Mouse (Mus musculus) megakaryocyte, adult 5-6 weeks (primary cell): ENCODE data around the gene Itga3. TPM values are rescaled to one million over a fixed set of nuclear protein-coding genes. Genes with fewer than 3 reads are reported as not detected.

Experiments
- ATAC-seq: 2 replicates; pipeline ENCODE4 v1.8.0; 2016; ENCODE audit warnings: mild to moderate bottlenecking, inconsistent platforms; ENCODE audit not compliant: poor library complexity, severe bottlenecking
- total RNA-seq, 2 experiments: library from RNA; stranded (forward) in 1 of 2; stranded (reverse) in 1 of 2; fragments of 153-499, 151-499 nt in 1 of 2; fragments of 221-1000, 200-1000 nt in 1 of 2; gene quantifications; 2 replicates each; pipeline versions ENCODE4 v1.2.3 to v1.2.4; 2015 to 2017

Gene Itga3
- total RNA-seq, 2 experiments from 2014 or later: 0.09 TPM; not detected in 1

- ATAC-seq: peak; percentile 86
These were observed 69.9 kb downstream of the Itga3 start for GRCm38 (mm10) chr11:95006525-95007219.

GRCm38 (mm10) chr11:95006038-95006437, 70.6 kb downstream of the Itga3 start:
- ATAC-seq: no peak

- no peak for ATAC-seq
These were observed 71.7 kb downstream of the Itga3 start for GRCm38 (mm10) chr11:95004937-95005198.

- ATAC-seq: no peak
These were observed 72.3 kb downstream of the Itga3 start for GRCm38 (mm10) chr11:95004136-95004936.

- ATAC-seq: no peak
These were observed 73.9 kb downstream of the Itga3 start for GRCm38 (mm10) chr11:95002705-95003104.

GRCm38 (mm10) chr11:95001584-95002347, 74.8 kb downstream of the Itga3 start:
- no peak for ATAC-seq

- ATAC-seq: peak; percentile 76
These were observed 75.5 kb downstream of the Itga3 start for GRCm38 (mm10) chr11:95001058-95001457.

GRCm38 (mm10) chr11:95000548-95000947, 76.1 kb downstream of the Itga3 start:
- peak; percentile 49 for ATAC-seq

GRCm38 (mm10) chr11:95000128-95000527, 76.5 kb downstream of the Itga3 start:
- ATAC-seq: no peak

- no peak for ATAC-seq
These were observed 78.5 kb downstream of the Itga3 start for GRCm38 (mm10) chr11:94998041-94998531.

- ATAC-seq: no peak
These were observed 79.0 kb downstream of the Itga3 start for GRCm38 (mm10) chr11:94997596-94997995.

GRCm38 (mm10) chr11:94996984-94997383, 79.6 kb downstream of the Itga3 start:
- ATAC-seq: no peak

- ATAC-seq: no peak
These were observed 80.5 kb downstream of the Itga3 start for GRCm38 (mm10) chr11:94996101-94996500.

- ATAC-seq: no peak
These were observed 81.4 kb downstream of the Itga3 start for GRCm38 (mm10) chr11:94994947-94995772.

Other genes with a start within 250 kb of the Itga3 start
- 0.36 and 0.42 TPM in 2 replicates for gene Col1a1, start 140.6 kb downstream of the Itga3 start, total RNA-seq (2015)
- gene Col1a1, start 140.6 kb downstream of the Itga3 start, total RNA-seq (2017): 0.49 and 4.8 TPM in 2 replicates
- gene Hils1, start 109.2 kb downstream of the Itga3 start, total RNA-seq (2015): not detected in 2 replicates
- gene Hils1, start 109.2 kb downstream of the Itga3 start, total RNA-seq (2017): not detected in 2 replicates
- not detected in 2 replicates for gene Sgca, start 100.5 kb downstream of the Itga3 start, total RNA-seq (2015)
- not detected in 2 replicates for gene Sgca, start 100.5 kb downstream of the Itga3 start, total RNA-seq (2017)
- 73.7 and 76.7 TPM in 2 replicates for gene Ppp1r9b, start 85.8 kb downstream of the Itga3 start, total RNA-seq (2015)
- 155 and 158 TPM in 2 replicates for gene Ppp1r9b, start 85.8 kb downstream of the Itga3 start, total RNA-seq (2017)
- gene Samd14, start 66.9 kb downstream of the Itga3 start, total RNA-seq (2015): 0.74 and 1.0 TPM in 2 replicates
- gene Samd14, start 66.9 kb downstream of the Itga3 start, total RNA-seq (2017): 0.18 and 0.69 TPM in 2 replicates
- 4.5 and 6.3 TPM in 2 replicates for gene Pdk2, start 35.4 kb downstream of the Itga3 start, total RNA-seq (2015)
- 0.73 and 1.7 TPM in 2 replicates for gene Pdk2, start 35.4 kb downstream of the Itga3 start, total RNA-seq (2017)
- gene Dlx3, start 43.3 kb upstream of the Itga3 start, total RNA-seq (2015): 0.04 TPM in 1 of 2 replicates, not detected in the other
- gene Dlx3, start 43.3 kb upstream of the Itga3 start, total RNA-seq (2017): not detected in 2 replicates
- gene Dlx4, start 69.5 kb upstream of the Itga3 start, total RNA-seq (2015): not detected in 2 replicates
- gene Dlx4, start 69.5 kb upstream of the Itga3 start, total RNA-seq (2017): not detected in 2 replicates
- not detected in 2 replicates for gene Tac4, start 184.7 kb upstream of the Itga3 start, total RNA-seq (2015)
- 0.15 TPM in 1 of 2 replicates, not detected in the other for gene Tac4, start 184.7 kb upstream of the Itga3 start, total RNA-seq (2017)
- 78.8 and 84.7 TPM in 2 replicates for gene Kat7, start 233.4 kb upstream of the Itga3 start, total RNA-seq (2015)
- gene Kat7, start 233.4 kb upstream of the Itga3 start, total RNA-seq (2017): 65.1 and 69.1 TPM in 2 replicates